Mouse (Mus musculus) hindbrain, embryonic 15.5 days (tissue): ENCODE results near the gene Necab3. TPM values are rescaled to one million over a fixed set of nuclear protein-coding genes. Genes with fewer than 3 reads are reported as not detected.

Source experiments
- ATAC-seq: fragments of 200-750 bp; cut with Nextera tagmentation; 2 replicates; pipeline ENCODE4 v1.8.0; 2017; ENCODE audit warnings: low read depth, moderate number of reproducible peaks, moderate TSS enrichment; ENCODE audit not compliant: low FRiP score
- H3K27ac ChIP-seq: fragments of 300-500 bp; sonication (generic); replicated peaks from 2 replicates; pipeline ENCODE4 v1.5.1; 2015; ENCODE audit warnings: mild to moderate bottlenecking, inconsistent platforms
- H3K27me3 ChIP-seq: fragments of 300-500 bp; sonication (generic); 2 replicates; pipeline ENCODE4 v1.6.1; 2015; ENCODE audit warnings: control low read depth, inconsistent platforms
- H3K36me3 ChIP-seq: fragments of 300-500 bp; sonication (generic); 2 replicates; pipeline ENCODE4 v1.6.1; 2015; ENCODE audit warnings: control low read depth, inconsistent platforms
- H3K4me1 ChIP-seq: fragments of 300-500 bp; sonication (generic); replicated peaks from 2 replicates; pipeline ENCODE4 v1.6.1; 2015; ENCODE audit warnings: control low read depth, inconsistent platforms
- H3K4me2 ChIP-seq: fragments of 300-500 bp; sonication (generic); 2 replicates; pipeline ENCODE4 v1.6.1; 2015; ENCODE audit warnings: moderate library complexity, mild to moderate bottlenecking, inconsistent platforms
- H3K4me3 ChIP-seq: fragments of 300-500 bp; sonication (generic); 2 replicates; pipeline ENCODE4 v1.5.1; 2015; ENCODE audit warnings: mild to moderate bottlenecking, inconsistent platforms
- H3K9ac ChIP-seq: fragments of 300-500 bp; sonication (generic); 2 replicates; pipeline ENCODE4 v1.6.1; 2015; ENCODE audit warnings: inconsistent platforms
- H3K9me3 ChIP-seq: fragments of 300-500 bp; sonication (generic); 2 replicates; pipeline ENCODE4 v1.6.1; 2016; ENCODE audit warnings: control low read depth, inconsistent platforms
- WGBS: fragments of 180-500 bp; shearing (Covaris S2); methylation state at CpG from one replicate; pipeline ENCODE4 v1.1.7; 2015; 5-methylcytosine and 5-hydroxymethylcytosine counted together
- polyA plus RNA-seq: library from polyadenylated mRNA; unstranded; fragments of >200 nt; fragmentation: Nextera tagmentation; extraction: Ambion mirVana; gene quantifications from 2 replicates; pipeline ENCODE4 v1.2.1, GENCODE M21; 2015

Necab3 gene
- polyA plus RNA-seq = 20.3 and 21.4 TPM in 2 replicates

- H3K4me3 ChIP-seq = peak within 1 kb of the TSS; percentile 48
- 3% methylated on average over 33 of the region's 34 CpGs for WGBS
- ATAC-seq = peak; percentile 81
Measured at GRCm38 (mm10) chr2:154558264-154559039, at the start of gene Necab3. TSS of gene Necab3 (minus strand) at chr2:154558890.

GRCm38 (mm10) chr2:154606965-154607364, 48.3 kb upstream of the Necab3 start:
- ATAC-seq = no peak
- Histone ChIP-seq H3K27ac (no peak overlapping the region), H3K9me3 (no peaks in the 10 kb centered on the region), H3K36me3 (no peaks in the 10 kb centered on the region), H3K27me3 (no peaks in the 10 kb centered on the region), H3K4me2 (no peak overlapping the region), H3K9ac (no peak overlapping the region), H3K4me3 (no peak overlapping the region), H3K4me1 (peaks cover 18% of the 10 kb centered on the region)
- 84% methylated on average over 1 of the region's 1 CpGs for WGBS

More at GRCm38 (mm10) chr2:154558264-154559039, at the start of gene Necab3:
- Histone ChIP-seq H3K9me3 (no peaks in the 10 kb centered on the region), H3K4me2 (peak within 1 kb of the TSS; percentile 87), H3K9ac (peak within 1 kb of the TSS; percentile 55), H3K27ac (peak within 1 kb of the TSS; percentile 37; the same call in 1 of the 2 replicates), H3K27me3 (no peaks in the 10 kb centered on the region), H3K4me1 (peaks cover 32% of the 10 kb centered on the region), H3K36me3 (no peaks in the 10 kb centered on the region)

- H3K36me3 ChIP-seq = no peaks in the 10 kb centered on the region
- no peak overlapping the region for H3K27ac ChIP-seq
- H3K9ac ChIP-seq = no peak overlapping the region
- H3K27me3 ChIP-seq = no peaks in the 10 kb centered on the region
- 44% methylated on average over 7 of the region's 7 CpGs for WGBS
- ATAC-seq = no peak
- peaks cover 18% of the 10 kb centered on the region for H3K4me1 ChIP-seq
- H3K4me3 ChIP-seq = peak overlapping the region; percentile 89
- H3K9me3 ChIP-seq = no peaks in the 10 kb centered on the region
- peak overlapping the region; percentile 83 for H3K4me2 ChIP-seq
Measured at GRCm38 (mm10) chr2:154604156-154604555, 45.5 kb upstream of the Necab3 start.

- no peaks in the 10 kb centered on the region for H3K36me3 ChIP-seq
- H3K27me3 ChIP-seq = no peaks in the 10 kb centered on the region
- H3K4me2 ChIP-seq = peak within 1 kb of the TSS; percentile 83
- H3K4me3 ChIP-seq = peak within 1 kb of the TSS; percentile 89
- no peaks in the 10 kb centered on the region for H3K9me3 ChIP-seq
- peaks cover 18% of the 10 kb centered on the region for H3K4me1 ChIP-seq
- peak within 1 kb of the TSS; percentile 82 for H3K9ac ChIP-seq
- peak within 1 kb of the TSS; percentile 81 for H3K27ac ChIP-seq
- ATAC-seq = peak; percentile 100
- under 1% methylated on average over 13 of the region's 13 CpGs for WGBS
Measured at GRCm38 (mm10) chr2:154603638-154604153, 45.0 kb upstream of the Necab3 start, which contains the start of gene Pxmp4. TSS of gene Pxmp4 (minus strand) at chr2:154603708.

GRCm38 (mm10) chr2:154603007-154603637, 44.4 kb upstream of the Necab3 start:
- Histone ChIP-seq H3K27me3 (no peaks in the 10 kb centered on the region), H3K9ac (peak overlapping the region; percentile 82), H3K27ac (peak overlapping the region; percentile 81), H3K4me1 (peaks cover 18% of the 10 kb centered on the region), H3K9me3 (no peaks in the 10 kb centered on the region), H3K36me3 (no peaks in the 10 kb centered on the region), H3K4me3 (peak overlapping the region; percentile 89), H3K4me2 (peak overlapping the region; percentile 83)
- WGBS = 23% methylated on average over 22 of the region's 22 CpGs
- no peak; the same call in 1 of the 2 replicates for ATAC-seq

- Histone ChIP-seq H3K9ac (no peak overlapping the region), H3K27ac (no peak overlapping the region), H3K4me2 (no peak overlapping the region), H3K27me3 (no peaks in the 10 kb centered on the region), H3K9me3 (no peaks in the 10 kb centered on the region), H3K36me3 (no peaks in the 10 kb centered on the region), H3K4me3 (no peak overlapping the region), H3K4me1 (peaks cover 18% of the 10 kb centered on the region)
- 82% methylated on average over 3 of the region's 3 CpGs for WGBS
- no peak for ATAC-seq
Measured at GRCm38 (mm10) chr2:154601324-154601723, 42.6 kb upstream of the Necab3 start.

- Histone ChIP-seq H3K4me3 (no peak overlapping the region), H3K36me3 (no peaks in the 10 kb centered on the region), H3K9ac (no peak overlapping the region), H3K9me3 (no peaks in the 10 kb centered on the region), H3K4me2 (no peak overlapping the region), H3K27me3 (no peaks in the 10 kb centered on the region), H3K27ac (no peak overlapping the region), H3K4me1 (peaks cover 18% of the 10 kb centered on the region)
- no peak for ATAC-seq
- WGBS = 73% methylated on average over 6 of the region's 6 CpGs
Measured at GRCm38 (mm10) chr2:154600586-154600985, 41.9 kb upstream of the Necab3 start.

- Histone ChIP-seq H3K4me1 (peaks cover 2% of the 10 kb centered on the region), H3K4me2 (no peak overlapping the region), H3K36me3 (no peaks in the 10 kb centered on the region), H3K9me3 (no peaks in the 10 kb centered on the region), H3K27ac (no peak overlapping the region), H3K27me3 (no peaks in the 10 kb centered on the region), H3K9ac (no peak overlapping the region), H3K4me3 (no peak overlapping the region)
- no peak for ATAC-seq
- 89% methylated on average over 3 of the region's 3 CpGs for WGBS
Measured at GRCm38 (mm10) chr2:154597399-154597798, 38.7 kb upstream of the Necab3 start.

- no peaks in the 10 kb centered on the region for H3K36me3 ChIP-seq
- WGBS = 75% methylated on average over 5 of the region's 5 CpGs
- H3K27ac ChIP-seq = no peak overlapping the region
- H3K4me1 ChIP-seq = no peaks in the 10 kb centered on the region
- no peak overlapping the region for H3K9ac ChIP-seq
- H3K27me3 ChIP-seq = no peaks in the 10 kb centered on the region
- ATAC-seq = no peak
- no peaks in the 10 kb centered on the region for H3K9me3 ChIP-seq
- no peak overlapping the region for H3K4me2 ChIP-seq
- no peak overlapping the region for H3K4me3 ChIP-seq
Measured at GRCm38 (mm10) chr2:154595775-154596174, 37.1 kb upstream of the Necab3 start.

- H3K9me3 ChIP-seq = no peaks in the 10 kb centered on the region
- ATAC-seq = no peak
- no peaks in the 10 kb centered on the region for H3K27me3 ChIP-seq
- WGBS = 66% methylated on average over 3 of the region's 3 CpGs
- H3K4me3 ChIP-seq = no peak overlapping the region
- no peaks in the 10 kb centered on the region for H3K36me3 ChIP-seq
- no peak overlapping the region for H3K9ac ChIP-seq
- H3K27ac ChIP-seq = no peak overlapping the region
- H3K4me1 ChIP-seq = no peaks in the 10 kb centered on the region
- H3K4me2 ChIP-seq = no peak overlapping the region
Measured at GRCm38 (mm10) chr2:154593025-154593424, 34.3 kb upstream of the Necab3 start.

- no peak overlapping the region for H3K27ac ChIP-seq
- ATAC-seq = no peak
- H3K4me3 ChIP-seq = no peak overlapping the region
Measured at GRCm38 (mm10) chr2:154591239-154591638, 32.5 kb upstream of the Necab3 start.

GRCm38 (mm10) chr2:154589051-154589450, 30.4 kb upstream of the Necab3 start:
- Histone ChIP-seq H3K36me3 (peaks cover 8% of the 10 kb centered on the region; the same call in 1 of the 2 replicates), H3K4me3 (no peak overlapping the region), H3K9ac (no peak overlapping the region), H3K9me3 (no peaks in the 10 kb centered on the region), H3K27ac (no peak overlapping the region), H3K4me1 (peaks cover 19% of the 10 kb centered on the region), H3K27me3 (no peaks in the 10 kb centered on the region), H3K4me2 (no peak overlapping the region)
- no peak for ATAC-seq
- WGBS = 81% methylated on average over 4 of the region's 4 CpGs

More at GRCm38 (mm10) chr2:154591239-154591638, 32.5 kb upstream of the Necab3 start:
- Histone ChIP-seq H3K36me3 (peaks cover 8% of the 10 kb centered on the region; the same call in 1 of the 2 replicates), H3K9ac (no peak overlapping the region), H3K9me3 (no peaks in the 10 kb centered on the region), H3K4me2 (no peak overlapping the region), H3K27me3 (no peaks in the 10 kb centered on the region), H3K4me1 (no peaks in the 10 kb centered on the region)
- WGBS = 94% methylated on average over 3 of the region's 3 CpGs
